Mouse (Mus musculus) G1E-ER4 (cell line): Measurements from ENCODE around the gene Spag5. TPM values are rescaled to one million over a fixed set of nuclear protein-coding genes. Genes with fewer than 3 reads are reported as not detected.

Experiments
- GATA1 ChIP-seq: IDR thresholded peaks from one replicate; pipeline ENCODE4 v1.8.0; 2012; ENCODE audit warnings: low read length, inconsistent platforms
- polyA plus RNA-seq: library from polyadenylated mRNA; stranded (reverse); fragments of >175 nt; gene quantifications from 2 replicates; pipeline ENCODE4 v1.2.3, GENCODE M21; 2012

The Spag5 gene
- polyA plus RNA-seq, 1 experiment, result 28.8 TPM

- TF ChIP-seq GATA1, result no peak
Measured at GRCm38 (mm10) chr11:78310861-78311511, 9.7 kb downstream of the Spag5 start.

- TF ChIP-seq GATA1, result no peak
Measured at GRCm38 (mm10) chr11:78313662-78314061, 12.3 kb downstream of the Spag5 start.

- no peak for TF ChIP-seq GATA1
Measured at GRCm38 (mm10) chr11:78318411-78318810, 17.1 kb downstream of the Spag5 start.

GRCm38 (mm10) chr11:78322076-78322831 is 20.9 kb downstream of the Spag5 start:
- no peak for TF ChIP-seq GATA1

GRCm38 (mm10) chr11:78322860-78323259 is 21.5 kb downstream of the Spag5 start, which contains the start of gene Aldoc:
Gene Aldoc (plus strand): TSS chr11:78322968.
- TF ChIP-seq GATA1, result no peak

GRCm38 (mm10) chr11:78324000-78324785 is 22.9 kb downstream of the Spag5 start:
- no peak for TF ChIP-seq GATA1

GRCm38 (mm10) chr11:78324965-78325364 is 23.6 kb downstream of the Spag5 start:
- TF ChIP-seq GATA1, result no peak

GRCm38 (mm10) chr11:78327215-78327614 is 25.9 kb downstream of the Spag5 start:
- no peak for TF ChIP-seq GATA1

GRCm38 (mm10) chr11:78327634-78328511 is 26.5 kb downstream of the Spag5 start, which contains the start of gene Pigs:
Gene Pigs (plus strand): TSS chr11:78328415.
- no peak for TF ChIP-seq GATA1

GRCm38 (mm10) chr11:78328512-78329056 is 27.3 kb downstream of the Spag5 start:
- TF ChIP-seq GATA1, result no peak

- no peak for TF ChIP-seq GATA1
Measured at GRCm38 (mm10) chr11:78332676-78333075, 31.3 kb downstream of the Spag5 start.

- TF ChIP-seq GATA1, result no peak
Measured at GRCm38 (mm10) chr11:78333992-78334391, 32.7 kb downstream of the Spag5 start.

- TF ChIP-seq GATA1, result no peak
Measured at GRCm38 (mm10) chr11:78337040-78337439, 35.7 kb downstream of the Spag5 start.

GRCm38 (mm10) chr11:78341702-78342101 is 40.4 kb downstream of the Spag5 start:
- no peak for TF ChIP-seq GATA1
